Mouse (Mus musculus) left cerebral cortex, postnatal 4 days (tissue): ENCODE measurements around the gene B4galnt3. TPM values are rescaled to one million over a fixed set of nuclear protein-coding genes. Genes with fewer than 3 reads are reported as not detected.

Experiments used
- DNase-seq: peaks from one replicate; pipeline ENCODE4 v3.0.0-alpha.2; 2022
- intact Hi-C: fragments of 180-260 bp; cut with DNase I; formaldehyde crosslinking; loops from one replicate; pipeline ENCODE4 v1.15.1; 2025
- total RNA-seq, 2 experiments: library from RNA; stranded (reverse); gene quantifications; 2 replicates each; pipeline ENCODE4 v1.2.3; 2021

The B4galnt3 gene
- total RNA-seq, 2 experiments from 2014 or later: 0.46 to 0.60 TPM

DNA sequence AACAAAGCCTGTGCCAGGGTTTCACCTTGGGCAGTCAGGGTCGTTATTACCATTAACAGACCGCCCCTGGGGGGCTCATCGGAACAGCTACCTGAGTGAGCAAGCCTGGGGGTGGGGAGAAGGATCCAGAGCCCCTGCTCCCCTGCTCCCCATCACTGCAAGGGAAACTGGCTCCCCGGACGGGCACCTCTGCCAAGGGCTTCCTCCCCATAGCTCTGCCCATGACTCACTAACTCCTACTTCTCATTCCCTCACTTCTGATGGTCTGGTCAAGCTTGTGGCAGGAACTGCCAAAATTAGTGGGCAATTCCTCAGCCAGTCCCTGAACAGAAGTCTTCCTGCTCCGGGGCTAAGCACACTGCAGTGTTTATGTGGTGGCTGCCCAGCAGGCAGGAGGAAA lies 19.1 kb downstream of the B4galnt3 start:
- no peak for DNase-seq
- intact Hi-C loops: no loop called here

DNA sequence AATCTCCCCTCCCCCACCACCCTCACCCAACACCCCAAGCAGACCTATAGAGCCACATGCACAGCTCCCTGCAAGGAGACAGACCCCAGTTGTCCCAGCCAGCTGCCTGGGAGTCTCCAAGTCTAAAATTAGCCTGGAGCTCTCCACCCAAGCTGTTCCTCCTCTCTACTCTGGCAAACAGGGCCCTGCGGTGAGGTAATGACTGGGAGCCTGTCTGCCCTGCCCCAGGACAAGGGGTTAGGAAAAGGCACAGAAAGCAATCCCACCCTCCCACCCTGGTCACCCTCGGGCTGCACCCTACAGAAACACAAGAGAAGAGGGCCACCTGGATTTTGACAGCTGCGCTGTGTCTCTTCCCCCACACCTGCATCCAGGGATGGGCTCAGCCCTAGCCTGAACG lies 19.5 kb downstream of the B4galnt3 start:
- DNase-seq: no peak
- intact Hi-C loops: no loop called here

DNA sequence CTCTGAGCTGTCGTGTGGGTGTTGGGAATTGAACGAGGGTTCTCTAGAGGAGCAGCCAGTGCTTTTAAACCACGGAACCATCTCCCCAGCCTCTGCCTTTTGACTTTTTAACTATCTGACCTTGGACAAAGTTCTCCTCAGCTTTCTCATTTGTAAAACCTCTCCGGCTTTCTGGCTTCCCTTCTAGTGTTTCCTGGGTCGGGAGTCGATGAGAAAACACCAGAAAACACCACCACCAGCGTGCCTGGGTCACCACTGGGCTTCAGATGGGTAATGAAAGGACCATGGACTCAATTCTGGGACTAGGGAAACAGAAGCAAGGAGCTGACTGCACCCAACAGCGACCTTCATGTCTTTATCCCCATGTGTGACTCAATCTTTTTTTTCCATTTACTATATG lies 20.2 kb downstream of the B4galnt3 start:
- DNase-seq: no peak
- intact Hi-C loops: no loop called here

DNA sequence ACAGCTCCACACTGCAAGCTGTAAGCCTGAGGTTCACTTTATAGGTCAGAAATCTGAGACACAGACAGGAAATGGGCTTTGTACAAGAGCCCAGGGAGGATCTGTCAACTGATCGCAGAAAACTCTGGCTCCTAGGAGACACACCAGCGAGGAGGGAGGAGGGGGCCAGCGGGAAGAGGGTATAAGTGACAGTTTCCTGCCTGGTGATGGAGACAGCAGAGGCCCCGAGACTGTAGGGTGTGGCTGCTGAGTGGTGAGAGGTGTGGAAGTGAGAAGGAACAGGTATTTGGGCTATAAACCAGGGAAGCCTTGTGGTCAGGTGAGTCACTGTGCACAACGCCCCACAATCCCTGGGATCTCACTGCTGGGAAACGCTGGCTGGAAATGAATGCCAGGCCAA lies 30.2 kb downstream of the B4galnt3 start:
- DNase-seq: no peak
- intact Hi-C loops: no loop called here

DNA sequence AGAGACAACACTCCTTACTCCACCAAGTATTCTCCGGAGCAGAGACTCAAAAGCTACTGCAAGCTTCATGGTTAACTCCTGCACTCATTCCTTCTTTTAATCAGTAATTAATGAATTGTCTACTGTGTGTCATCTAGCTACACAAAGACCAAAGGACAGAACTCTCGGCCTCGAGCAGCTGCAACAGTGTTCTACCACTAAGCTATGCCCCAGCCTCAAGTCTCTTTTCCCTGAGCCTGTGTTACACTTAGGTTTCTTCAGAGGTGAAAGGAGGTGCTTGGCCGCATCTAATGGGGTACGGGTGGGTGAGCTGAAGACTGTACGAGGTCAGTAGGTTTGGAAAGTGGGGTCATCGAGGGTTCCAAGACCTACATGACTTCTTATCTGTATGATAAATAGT lies 30.8 kb downstream of the B4galnt3 start:
- DNase-seq: no peak
- intact Hi-C loops: no loop called here

DNA sequence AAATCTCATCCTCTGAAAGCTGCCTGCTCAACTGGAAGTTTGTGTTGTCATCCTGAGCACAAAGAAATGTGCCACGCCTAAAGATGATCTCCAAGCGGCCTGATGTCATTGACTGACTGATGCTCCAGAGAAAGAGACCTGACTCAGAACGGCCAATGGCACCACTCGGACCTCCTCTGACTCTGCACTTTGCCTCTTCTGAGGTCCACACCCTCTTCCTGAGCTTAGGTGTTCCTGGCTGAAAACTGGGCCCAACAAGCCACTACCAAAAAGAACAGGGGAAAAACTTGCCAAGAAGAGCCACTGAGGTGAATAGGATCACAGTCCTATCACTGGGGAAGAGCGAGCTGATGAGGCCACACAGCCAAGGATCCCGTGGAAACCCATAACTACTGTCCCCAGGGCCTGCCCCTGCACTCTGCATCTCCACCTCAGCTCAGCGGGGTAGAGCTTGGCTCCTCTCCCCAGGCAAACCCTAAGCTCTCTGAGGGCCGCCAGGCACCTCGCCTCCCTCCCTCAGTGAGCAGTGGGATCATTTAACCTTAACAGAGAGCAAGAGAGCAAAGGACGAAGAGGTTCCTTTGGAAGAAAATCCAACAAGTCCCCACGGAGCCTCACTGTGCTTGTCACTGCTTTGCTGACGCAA lies 31.4 kb downstream of the B4galnt3 start:
- DNase-seq: no peak
- intact Hi-C loops: no loop called here

DNA sequence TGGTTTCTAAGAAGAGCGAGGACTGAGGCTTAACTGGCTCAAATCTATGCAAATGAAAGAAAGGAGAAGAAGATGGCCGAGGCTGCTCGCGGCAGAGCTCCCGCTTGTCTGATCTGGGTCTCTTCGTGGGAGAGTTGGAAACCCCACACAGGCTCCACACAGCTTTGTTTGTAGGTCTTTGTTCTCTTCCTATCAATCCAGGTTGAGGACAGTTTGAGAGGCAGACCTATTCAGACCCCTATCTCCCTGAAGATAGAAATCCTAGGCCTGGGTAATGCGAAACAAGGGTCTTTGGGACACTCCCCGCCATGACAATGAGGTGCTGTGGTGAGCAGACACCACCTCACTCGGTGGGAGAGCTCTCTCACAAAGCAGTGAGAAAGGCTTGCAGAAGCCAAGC lies 34.9 kb downstream of the B4galnt3 start:
- intact Hi-C loops: no loop called here

DNA sequence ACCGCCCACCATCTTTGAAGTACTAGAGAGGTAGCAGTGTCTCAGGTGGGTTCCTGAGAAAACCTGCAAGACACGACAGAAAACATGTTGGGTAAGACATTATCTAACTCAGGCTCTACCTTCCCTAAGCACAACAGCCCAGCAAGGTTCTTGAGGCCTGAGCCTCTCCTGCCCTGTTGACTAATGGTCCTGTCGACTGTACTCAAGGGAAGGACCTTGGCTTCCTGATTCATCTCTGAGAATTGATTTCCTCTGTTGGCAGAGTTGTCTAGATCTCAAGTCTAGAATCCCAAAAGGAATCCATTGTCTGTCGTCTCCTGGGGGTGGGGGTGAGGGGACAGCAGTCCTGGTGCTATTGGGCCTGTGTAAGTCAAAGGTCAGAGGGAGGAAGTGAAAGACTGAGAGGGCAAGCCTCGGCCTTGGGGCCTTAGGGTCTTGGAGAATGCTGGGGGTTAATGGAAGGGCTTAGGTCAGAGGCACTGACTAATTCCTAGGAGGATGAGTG lies 37.9 kb downstream of the B4galnt3 start:
- DNase-seq: no peak
- intact Hi-C loops: no loop called here

More for the DNA sequence above, 34.9 kb downstream of the B4galnt3 start:
- DNase-seq: no peak

DNA sequence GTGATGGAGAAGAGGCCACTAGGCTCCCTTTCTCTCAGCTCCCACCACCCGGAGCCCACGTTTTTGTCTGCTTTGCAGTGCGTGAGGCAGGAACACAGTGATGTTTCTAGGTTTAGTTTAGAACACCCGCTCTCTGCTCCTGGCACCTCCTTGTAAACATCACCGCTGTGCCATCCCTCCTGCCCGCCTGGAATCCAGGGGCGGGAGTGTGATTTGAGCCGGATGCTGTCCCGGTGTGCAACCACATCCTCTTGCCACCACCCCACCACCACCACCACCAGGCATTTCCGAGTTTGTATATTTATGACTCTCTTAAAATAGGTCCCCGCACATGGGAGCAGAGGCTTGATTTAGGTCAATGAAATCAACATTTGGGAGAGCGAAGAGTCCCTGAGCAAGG lies 38.7 kb downstream of the B4galnt3 start:
- no peak for DNase-seq
- intact Hi-C loops: no loop called here

DNA sequence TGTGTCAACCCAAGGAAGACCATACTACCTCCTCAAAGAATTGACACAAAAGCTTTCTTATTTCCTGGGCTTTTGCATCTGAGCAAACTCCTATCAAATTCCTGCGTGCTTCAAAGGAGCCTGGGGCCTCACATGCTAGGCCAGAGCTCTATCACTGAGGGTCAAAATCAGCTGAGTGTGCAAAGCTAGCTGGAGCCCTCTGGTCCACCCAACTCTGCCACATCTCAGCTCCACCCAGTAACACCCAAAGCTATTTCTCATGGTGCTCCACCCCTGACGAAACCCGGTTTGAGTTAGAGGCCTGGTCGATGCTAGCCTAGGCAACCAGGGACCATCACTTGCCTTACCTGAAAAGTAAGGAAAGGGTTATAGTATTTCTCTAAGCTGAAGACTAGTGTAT lies 39.2 kb downstream of the B4galnt3 start:
- intact Hi-C loops: no loop called here

DNA sequence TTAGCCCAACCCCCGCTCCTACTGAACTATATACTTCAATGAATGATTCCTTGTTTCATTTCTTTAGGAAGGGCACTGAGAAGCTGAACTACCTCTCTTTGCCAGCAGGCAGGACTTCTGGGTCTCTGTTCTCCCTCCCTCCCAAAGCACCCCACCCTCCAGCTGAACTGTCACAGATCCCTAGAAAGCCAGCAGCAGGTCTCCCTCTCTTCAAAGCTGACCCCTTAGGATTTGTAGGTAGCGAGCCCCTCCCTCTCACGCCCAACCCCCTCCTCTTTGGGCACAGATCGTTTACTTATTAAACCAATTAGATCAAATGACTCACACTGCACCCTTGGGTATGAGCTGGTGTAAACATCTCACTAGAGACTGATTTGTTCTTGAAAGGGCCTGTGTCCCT lies 39.7 kb downstream of the B4galnt3 start:
- intact Hi-C loops: no loop called here
- DNase-seq: no peak

More for the DNA sequence above, 39.2 kb downstream of the B4galnt3 start:
- DNase-seq: no peak

DNA sequence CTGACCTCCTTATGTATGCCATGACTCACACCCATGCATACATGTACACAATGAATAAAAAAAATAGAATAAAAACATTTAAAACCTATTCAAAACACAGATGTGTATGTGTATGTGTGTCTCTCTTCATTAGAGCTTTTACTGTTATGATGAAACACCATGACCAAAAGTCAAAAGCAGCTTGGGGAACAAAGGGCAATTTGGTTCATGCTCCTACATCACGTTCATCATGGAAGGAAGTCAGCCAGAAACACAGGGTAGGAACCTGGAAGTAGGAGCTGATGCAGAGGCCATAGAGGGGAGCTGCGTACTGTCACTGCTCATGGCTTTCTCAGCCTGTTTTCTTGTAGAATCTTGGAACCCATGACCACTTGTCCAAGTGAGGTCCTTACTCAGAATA lies 41.6 kb downstream of the B4galnt3 start:
- no peak for DNase-seq
- intact Hi-C loops: no loop called here

DNA sequence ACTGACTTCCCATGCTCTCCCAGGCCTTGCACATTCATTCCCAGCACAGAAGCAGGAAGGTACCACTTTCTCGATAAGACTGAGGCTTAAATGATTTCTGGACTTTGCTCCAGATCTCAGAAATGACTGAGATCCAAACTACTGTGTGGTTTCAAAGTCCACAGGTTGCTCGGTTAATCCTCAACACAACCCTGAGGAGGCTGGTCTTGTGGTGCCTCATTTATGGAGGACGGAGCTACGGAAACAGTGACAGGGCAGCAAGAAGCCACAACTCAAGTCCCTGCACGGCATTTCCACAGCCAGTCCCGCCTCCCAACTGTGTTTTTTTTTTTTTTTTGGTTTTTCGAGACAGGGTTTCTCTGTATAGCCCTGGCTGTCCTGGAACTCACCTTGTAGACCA lies 43.3 kb downstream of the B4galnt3 start:
- no peak for DNase-seq
- intact Hi-C loops: no loop called here

DNA sequence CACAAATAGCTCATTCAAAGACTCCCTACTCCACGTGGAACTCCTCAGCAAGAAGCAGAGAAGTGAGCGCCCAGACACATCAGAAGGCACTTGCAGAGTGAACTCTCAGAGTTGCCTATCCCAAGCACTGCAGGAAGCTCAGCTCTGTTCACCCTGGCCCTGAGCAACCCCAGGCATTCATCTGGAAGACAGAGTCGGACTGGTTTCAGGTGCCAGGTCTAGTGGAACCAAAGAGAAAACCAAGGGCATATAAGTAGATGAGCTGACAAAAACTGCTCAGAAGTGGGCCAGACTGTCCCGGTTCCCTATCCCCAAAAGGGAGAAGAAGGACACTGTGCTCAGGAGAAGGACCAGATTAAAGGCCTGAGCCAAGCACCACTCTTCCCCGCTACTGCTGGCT lies 44.5 kb downstream of the B4galnt3 start:
- no peak for DNase-seq
- intact Hi-C loops: no loop called here

DNA sequence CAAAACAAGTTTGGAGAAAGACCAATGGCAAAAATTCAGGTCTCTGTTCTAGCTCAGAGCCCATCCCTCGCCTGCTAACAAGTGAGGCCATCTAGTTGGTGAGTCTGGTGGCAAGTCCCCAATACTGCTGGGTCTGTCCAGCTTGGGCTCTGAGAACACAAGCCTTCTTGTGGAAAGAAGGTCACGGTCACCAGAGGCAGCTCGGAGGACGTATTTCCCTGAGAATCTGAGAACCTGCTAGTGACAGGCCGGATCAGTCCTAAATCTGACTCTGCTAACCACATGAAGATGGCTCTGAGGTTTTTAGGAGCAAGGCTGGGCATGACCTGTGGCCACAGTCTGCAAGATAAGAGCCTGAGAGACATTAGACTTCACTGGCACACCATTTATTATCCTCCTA lies 47.7 kb downstream of the B4galnt3 start:
- intact Hi-C loops: no loop called here

DNA sequence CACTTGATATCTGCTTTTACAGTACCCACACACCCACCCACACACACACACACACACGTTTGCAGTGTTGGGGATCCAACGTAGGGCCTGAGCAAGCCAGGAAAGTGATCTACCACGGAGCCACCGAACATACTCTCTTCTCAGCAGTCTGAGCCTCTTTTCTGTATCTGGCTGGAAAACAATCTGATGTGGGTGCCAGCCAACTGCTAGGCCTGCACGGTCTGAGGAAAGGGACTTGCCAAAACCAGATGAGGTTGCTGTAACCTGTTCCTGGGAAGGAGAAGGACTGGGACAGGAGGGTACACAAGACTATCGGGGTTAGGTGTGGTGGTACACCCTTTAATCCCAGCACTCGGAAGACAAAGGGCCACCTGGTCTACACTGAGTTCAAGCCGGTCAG lies 51.1 kb downstream of the B4galnt3 start:
- no peak for DNase-seq
- intact Hi-C loops: no loop called here

More for the DNA sequence above, 47.7 kb downstream of the B4galnt3 start:
- DNase-seq: no peak

DNA sequence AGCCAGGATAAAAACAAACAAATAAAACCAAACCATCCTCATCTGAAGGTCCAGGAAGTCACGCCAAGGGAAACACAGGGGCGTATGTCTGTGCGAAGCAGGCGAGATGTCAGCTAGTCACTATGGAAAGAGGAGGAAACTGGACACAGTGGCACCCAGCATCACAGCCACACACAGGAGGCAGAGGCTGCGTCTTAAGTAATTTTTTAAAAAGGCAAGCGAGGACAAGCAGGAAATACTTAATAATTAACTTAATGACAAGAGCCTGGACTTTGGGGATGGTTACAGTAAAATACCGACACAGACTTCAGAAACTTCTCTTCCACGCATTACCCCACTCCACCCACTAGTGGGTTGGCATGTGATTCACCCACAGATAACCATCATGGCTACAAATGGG lies 51.8 kb downstream of the B4galnt3 start:
- intact Hi-C loops: no loop called here

DNA sequence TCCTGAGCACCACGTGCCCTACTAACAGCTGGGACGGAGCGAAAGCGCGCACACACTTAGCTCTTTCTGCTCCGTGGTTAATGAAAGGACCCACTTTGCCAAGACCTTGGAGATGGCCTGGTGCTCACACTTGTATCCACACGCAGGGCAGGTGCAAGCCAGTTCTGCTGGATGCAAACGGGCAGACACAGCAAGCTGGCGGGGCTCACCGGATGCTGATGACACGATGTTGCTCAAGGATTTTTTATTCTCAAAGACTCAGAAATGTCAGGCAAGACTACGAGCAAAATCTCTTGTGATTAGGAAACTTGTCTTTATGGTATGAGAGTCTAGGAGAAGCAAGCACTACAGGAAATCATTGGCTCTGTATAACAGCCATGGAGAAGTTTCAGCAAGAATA lies 52.9 kb downstream of the B4galnt3 start:
- DNase-seq: no peak
- intact Hi-C loops: no loop called here

More for the DNA sequence above, 51.8 kb downstream of the B4galnt3 start:
- DNase-seq: no peak

DNA sequence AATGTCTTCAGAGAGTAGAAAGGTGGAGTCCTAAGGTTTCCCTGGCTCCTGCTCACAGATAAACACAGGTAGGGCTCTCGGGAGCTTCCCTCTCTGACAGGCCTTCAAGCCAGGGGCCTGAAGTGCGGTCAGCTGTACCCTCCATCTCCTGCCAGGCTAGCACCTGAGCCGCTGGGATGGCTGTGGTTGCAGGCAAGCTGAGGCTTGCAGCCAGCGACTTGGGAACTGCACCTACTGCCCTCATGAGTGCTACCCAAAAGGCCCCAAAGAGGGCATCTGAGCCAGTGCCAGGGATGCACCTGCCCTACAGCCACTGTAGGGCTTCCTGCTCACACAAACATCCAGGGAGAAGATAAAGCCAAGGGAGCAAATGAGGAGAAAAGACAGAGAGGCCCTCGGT lies 53.9 kb downstream of the B4galnt3 start:
- intact Hi-C loops: no loop called here
- DNase-seq: peak; percentile 19

DNA sequence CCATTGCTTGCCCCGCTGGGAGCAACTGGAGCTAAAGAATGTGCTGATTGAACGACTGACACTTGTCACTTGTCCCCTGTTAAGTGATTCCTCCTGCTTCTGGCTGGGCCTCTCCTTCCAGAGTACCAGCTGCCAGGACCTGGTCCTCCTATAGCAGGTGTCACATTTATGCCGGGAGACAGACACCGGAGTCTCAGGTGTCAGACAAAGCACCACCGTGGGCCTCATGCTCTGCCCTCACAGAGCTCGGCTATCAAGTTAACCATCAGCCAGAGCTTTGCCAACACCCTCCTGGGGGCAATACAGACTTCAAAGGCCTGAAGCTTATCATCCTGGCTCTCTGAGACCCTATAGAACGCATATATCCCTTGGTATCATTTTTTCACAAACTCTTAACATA lies 58.5 kb downstream of the B4galnt3 start:
- intact Hi-C loops: no loop called here
- DNase-seq: no peak

DNA sequence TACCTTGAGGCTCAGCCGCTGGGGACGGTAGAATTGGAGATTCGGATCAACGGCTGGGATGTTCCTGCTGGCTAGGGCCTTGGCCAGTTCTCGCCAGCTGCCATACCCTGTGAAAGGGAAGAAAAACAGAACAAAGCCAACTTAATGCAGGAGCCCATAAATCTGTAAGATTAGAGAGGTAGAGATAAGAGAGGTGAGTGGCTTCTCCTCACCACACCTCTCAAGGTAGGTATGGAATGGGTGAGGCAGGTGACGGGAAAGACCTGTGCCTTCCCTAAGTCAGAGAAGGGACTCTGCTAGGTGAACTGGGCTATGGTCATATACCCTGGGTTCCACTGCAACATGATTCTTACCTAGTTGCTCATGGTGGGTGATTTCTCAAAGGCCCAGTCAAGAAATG lies 61.5 kb downstream of the B4galnt3 start:
- intact Hi-C loops: no loop called here
- DNase-seq: no peak

DNA sequence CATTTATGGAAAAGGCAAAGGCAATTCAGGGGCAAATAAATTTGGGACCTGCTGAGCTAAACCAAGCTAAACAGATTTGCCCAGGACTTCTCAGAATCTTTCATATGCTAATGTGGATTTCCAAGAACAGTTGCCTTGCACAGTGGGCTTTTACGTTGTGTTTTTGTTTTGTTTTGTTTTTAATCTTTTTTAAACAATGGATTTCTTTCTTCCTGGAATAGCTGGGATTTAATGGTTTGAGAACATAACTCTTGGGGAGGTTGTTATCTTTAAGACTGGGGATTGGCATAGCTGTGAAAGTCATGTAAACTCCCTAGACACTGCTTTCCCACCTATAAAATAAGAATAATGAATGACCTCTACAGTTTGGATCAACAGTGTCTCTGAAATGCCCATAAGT lies 63.9 kb downstream of the B4galnt3 start:
- intact Hi-C loops: no loop called here
- no peak for DNase-seq

DNA sequence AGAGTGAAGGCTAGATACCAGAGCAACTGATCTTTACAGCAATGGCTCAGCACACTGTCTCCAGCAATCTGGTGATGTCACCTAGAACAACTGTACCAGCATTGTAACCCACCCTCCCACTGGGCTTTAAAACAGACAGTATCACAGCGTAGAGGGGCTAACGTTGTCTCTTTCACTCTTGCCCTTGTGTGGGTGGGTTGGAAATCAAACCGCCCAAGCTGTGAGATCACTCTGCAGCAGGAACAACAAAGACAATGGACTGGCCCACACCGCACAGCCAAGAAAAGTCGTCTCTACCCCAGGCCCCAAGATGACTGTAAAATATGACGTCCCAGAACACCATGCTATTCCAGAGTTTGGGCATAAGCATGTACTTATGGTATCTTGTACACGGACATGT lies 64.6 kb downstream of the B4galnt3 start:
- no peak for DNase-seq
- intact Hi-C loops: no loop called here
